Mouse (Mus musculus) neutrophil, adult 65 days (primary cell): ENCODE results near the gene Drc1. TPM values are rescaled to one million over a fixed set of nuclear protein-coding genes. Genes with fewer than 3 reads are reported as not detected.

Experiments used
- total RNA-seq: library from RNA; stranded (reverse); gene quantifications from 2 replicates; pipeline ENCODE4 v1.2.4, GENCODE M21; 2023

The Drc1 gene
- not detected in 2 replicates for total RNA-seq

GRCm38 (mm10) chr5:30281291-30281732 is at the start of gene Drc1:
Gene Drc1, plus strand, starts transcription at chr5:30281388.

GRCm38 (mm10) chr5:30232271-30232971 is 48.8 kb upstream of the Drc1 start, which contains the start of gene Selenoi:
Gene Selenoi, plus strand, starts transcription at chr5:30232581.

Other genes with a start within 250 kb of the Drc1 start
- gene Tyms, start 207.8 kb upstream of the Drc1 start, total RNA-seq: 55.8 and 62.4 TPM in 2 replicates
- gene Garem2, start 176.2 kb upstream of the Drc1 start, total RNA-seq: not detected in 2 replicates
- not detected in 2 replicates for gene 3110082J24Rik, start 175.3 kb upstream of the Drc1 start, total RNA-seq
- gene Hadha, start 126.2 kb upstream of the Drc1 start, total RNA-seq: 69.2 and 73.4 TPM in 2 replicates
- gene Hadhb, start 126.1 kb upstream of the Drc1 start, total RNA-seq: 54.5 and 74.3 TPM in 2 replicates
- gene Adgrf3, start 75.7 kb upstream of the Drc1 start, total RNA-seq: not detected in 2 replicates
- 9.3 and 9.7 TPM in 2 replicates for gene Selenoi, start 48.8 kb upstream of the Drc1 start, total RNA-seq
- 0.14 and 0.19 TPM in 2 replicates for gene Otof, start 180.5 kb downstream of the Drc1 start, total RNA-seq
- gene 1700001C02Rik, start 184.7 kb downstream of the Drc1 start, total RNA-seq: not detected in 2 replicates